Mouse (Mus musculus) cortical plate, adult 2 months (tissue): ENCODE data around the gene Gzmg.

ENCODE experiments used
- CTCF ChIP-seq: fragments of 200-500 bp; IDR thresholded peaks from 2 replicates; pipeline ENCODE4 v1.5.1; 2011; ENCODE audit warnings: mild to moderate bottlenecking, control low read depth, low read length; ENCODE audit not compliant: insufficient read depth; ENCODE audit errors: extremely low read depth
- POLR2A ChIP-seq: fragments of 200-500 bp; IDR thresholded peaks from 2 replicates; pipeline ENCODE4 v1.6.1; 2011; ENCODE audit warnings: mild to moderate bottlenecking, low read length, control low read depth; ENCODE audit not compliant: insufficient read depth; ENCODE audit errors: extremely low read depth

DNA sequence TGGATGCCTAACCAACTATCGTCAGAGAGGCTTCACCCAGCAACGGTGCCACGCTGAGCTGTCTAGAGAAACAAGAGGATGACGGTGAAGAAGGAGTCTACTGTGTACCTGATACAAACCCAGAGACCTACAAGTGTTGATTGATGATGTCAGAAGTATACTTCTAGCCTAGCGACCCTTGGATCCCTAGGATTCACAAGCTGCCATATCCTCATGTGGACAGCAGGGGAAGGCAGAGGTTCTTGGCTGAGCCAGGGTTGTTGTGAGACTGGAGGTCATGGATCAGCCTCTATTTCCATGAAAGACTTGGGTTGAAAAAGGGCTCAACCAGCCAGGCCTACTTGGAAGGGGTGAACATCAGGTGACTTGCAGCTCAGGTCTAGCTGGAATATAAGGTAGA lies 13.4 kb upstream of the Gzmg start:
- TF ChIP-seq POLR2A (no peak), CTCF (no peak)
